Mouse (Mus musculus) thymus, adult 2 months (tissue): ENCODE data around the gene Pwp2.

ENCODE experiments used
- CTCF ChIP-seq: fragments of 200-500 bp; IDR thresholded peaks from 2 replicates; pipeline ENCODE4 v1.5.1; 2012; ENCODE audit warnings: mild to moderate bottlenecking, control low read depth, low read length, moderate library complexity, borderline replicate concordance; ENCODE audit not compliant: control insufficient read depth, poor library complexity, insufficient read depth; ENCODE audit errors: extremely low read depth
- POLR2A ChIP-seq: fragments of 200-500 bp; IDR thresholded peaks from 2 replicates; pipeline ENCODE4 v1.6.1; 2012; ENCODE audit warnings: mild to moderate bottlenecking, low read length, control low read depth, moderate library complexity; ENCODE audit not compliant: control insufficient read depth, poor library complexity, insufficient read depth; ENCODE audit errors: extremely low read depth

DNA sequence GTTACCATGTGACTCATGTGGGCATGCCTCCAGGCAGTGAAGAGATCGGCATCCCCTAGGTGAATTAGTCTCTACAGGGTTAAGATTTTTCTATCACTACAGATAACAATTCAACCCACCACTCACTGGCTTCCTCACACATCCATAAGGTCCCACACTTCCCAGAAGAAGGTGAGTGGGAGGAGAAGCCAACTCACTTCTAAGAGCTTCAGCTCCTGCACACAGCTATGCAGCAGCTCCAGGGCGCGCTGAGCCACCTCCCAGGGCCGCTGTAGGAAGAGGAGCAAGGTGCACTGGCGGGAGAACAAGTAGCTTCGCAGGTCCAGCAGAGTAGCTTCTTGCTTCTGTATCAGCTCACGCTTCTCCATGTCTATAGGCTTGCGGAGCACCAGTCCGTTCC, 29.4 kb upstream of the Pwp2 start:
- no peak for TF ChIP-seq CTCF
- no peak for TF ChIP-seq POLR2A
